Mouse (Mus musculus) hematopoietic stem cell, adult 5-6 weeks (primary cell): ENCODE measurements around the gene Bik. TPM values are rescaled to one million over a fixed set of nuclear protein-coding genes. Genes with fewer than 3 reads are reported as not detected.
"Not testable (repeated sequence)": the region's sequence is repeated elsewhere in the genome, so short reads cannot be mapped to it uniquely, and the experiment has no call there.

Experiments
- ATAC-seq, 2 experiments: fragments of 125-278 bp in 1 of 2; replicated peaks in 1 of 2; 2 replicates each; pipeline ENCODE4 v1.8.0; 2016 to 2017; ENCODE audit warnings: inconsistent platforms in 2 of 2, mild to moderate bottlenecking in 2 of 2, moderate number of reproducible peaks in 2 of 2, low read depth in 1 of 2, moderate TSS enrichment in 1 of 2; ENCODE audit not compliant: low FRiP score in 2 of 2, poor library complexity in 2 of 2, severe bottlenecking in 2 of 2, insufficient read depth in 1 of 2, low TSS enrichment in 1 of 2
- total RNA-seq: library from RNA; stranded (forward); fragments of 172-1452, 232-1000 nt; gene quantifications from 2 replicates; pipeline ENCODE4 v1.2.3, GENCODE M21; 2017

The Bik gene
- total RNA-seq, 1 experiment from 2014 or later: not detected

DNA sequence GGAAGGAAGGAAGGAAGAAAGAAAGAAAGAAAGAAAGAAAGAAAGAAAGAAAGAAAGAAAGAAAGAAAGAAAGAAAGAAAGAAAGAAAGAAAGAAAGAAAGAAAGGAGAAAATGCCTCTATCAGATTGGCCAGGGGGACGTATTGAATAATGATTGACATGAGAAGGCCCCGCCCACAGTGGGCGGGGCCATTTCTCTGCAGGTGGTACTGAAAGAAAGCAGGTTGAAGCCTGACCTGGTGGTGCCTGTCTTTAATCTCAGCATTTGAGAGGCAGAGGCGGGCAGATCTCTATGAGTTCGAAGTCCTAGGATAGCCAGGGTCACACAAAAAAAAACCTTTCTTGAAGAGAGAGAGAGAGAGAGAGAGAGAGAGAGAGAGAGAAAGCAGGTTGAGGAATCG lies 25.2 kb upstream of the Bik start:
- not testable (repeated sequence) for ATAC-seq

DNA sequence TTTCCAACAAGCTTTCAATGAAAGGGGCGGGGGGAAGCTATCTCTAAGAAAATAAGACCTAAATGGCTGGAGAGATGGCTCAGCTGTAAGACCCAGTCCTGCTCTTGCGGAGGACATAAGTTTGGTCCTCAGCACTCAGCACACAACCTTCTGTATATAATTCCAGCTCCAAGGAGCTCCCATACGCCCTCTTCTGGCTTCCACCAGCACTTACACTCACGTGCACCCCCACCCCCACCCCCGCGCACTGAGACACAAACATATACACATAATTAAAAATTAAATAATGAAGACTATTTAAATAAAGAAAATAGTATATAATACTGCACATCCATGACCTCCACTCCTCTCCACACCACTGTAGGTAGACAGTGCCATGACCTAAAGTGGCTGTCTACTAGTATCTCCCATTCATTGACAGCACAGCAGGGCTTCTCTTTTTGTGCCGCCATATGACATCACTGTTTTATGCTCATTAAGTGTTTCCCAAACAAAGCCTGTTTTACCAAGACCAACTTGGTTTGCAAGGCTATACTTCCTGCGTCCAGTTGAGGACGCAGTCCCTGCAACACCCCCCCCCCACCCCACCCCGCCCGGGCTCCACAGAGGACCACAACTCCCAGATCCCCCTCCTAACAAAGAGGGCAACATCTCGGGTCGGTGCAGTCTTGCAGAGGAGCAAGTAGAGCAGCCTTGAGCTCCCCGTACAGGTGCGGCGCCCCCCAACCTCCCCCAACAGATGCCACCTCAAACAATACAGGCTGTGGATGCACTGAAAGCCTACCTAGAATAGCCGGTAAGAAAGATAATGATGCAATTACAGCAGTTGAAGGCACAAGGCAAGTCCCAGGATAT lies 16.5 kb upstream of the Bik start:
- ATAC-seq: peak in 1 of 2 experiments; percentile 23; a peak in 1 of 4 replicates

DNA sequence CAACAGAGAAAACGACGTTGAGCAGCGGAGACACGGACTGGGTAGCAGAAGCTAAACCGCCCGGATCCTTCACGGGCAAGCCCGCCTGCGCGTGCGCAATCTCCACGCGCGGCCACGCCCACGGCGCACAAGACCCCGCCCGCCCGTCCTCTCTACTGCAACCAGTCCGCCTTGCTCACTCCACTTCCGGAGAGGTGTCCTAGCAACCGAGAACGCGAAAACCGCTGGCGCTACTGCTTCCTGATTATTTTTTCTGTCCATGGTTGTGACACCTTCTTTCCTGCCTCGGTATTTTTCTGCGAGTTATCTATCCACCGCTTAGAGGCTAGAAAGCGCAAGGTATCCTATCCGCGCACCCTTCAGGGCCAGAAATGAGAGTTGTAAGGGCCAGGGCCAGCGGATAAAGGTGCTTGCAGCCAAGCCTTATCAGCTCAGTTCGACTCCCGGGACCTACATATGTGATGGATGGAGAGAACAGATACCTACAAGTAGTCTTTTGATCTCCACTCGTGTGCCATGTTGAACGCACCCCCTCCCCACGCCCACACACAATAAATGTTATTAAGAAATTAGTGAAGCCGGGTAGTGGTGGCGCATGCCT lies 15.8 kb upstream of the Bik start, which contains the start of gene Ttll1:
Gene Ttll1, minus strand, starts transcription at position 89 of the 601 bp plus-strand sequence.
- ATAC-seq: peak; percentile 95 to 97

DNA sequence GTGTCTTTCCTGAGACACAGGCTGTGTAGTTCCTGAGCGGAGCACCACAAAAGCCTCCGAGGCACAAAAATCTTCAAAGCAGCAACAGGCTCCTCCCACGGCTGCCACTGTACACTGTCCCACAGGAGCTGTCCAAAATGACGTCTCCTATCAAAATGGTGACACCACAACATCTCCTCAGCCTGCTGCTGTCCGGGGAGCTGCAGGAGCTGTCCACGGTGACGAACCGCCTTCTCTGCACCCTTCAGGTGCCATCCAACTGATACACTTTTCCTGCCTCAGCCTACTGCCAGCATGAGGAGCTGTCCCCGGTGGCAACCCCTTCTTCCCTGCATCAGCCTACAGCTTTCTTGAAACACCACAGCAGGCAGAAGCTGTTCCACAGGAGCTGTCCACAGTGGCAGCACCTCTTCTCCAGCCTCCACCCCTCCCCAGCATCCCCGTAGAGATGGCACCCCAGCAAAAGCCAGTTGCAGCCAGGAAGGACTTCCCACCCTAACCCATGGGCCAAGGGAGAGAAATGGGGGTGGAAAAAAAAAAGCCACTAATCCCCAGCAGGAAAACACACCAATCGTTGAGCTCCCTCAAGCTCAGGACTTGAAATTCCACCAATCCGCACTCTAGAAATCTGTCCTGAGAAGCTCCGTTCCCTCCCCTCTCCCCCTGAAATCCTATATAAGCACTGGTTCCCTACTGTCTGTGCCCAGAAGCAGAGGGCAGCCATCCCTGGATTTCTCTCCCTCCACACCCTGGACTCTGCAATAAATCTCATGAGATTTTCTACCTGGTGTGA lies 14.0 kb upstream of the Bik start:
- no peak for ATAC-seq

DNA sequence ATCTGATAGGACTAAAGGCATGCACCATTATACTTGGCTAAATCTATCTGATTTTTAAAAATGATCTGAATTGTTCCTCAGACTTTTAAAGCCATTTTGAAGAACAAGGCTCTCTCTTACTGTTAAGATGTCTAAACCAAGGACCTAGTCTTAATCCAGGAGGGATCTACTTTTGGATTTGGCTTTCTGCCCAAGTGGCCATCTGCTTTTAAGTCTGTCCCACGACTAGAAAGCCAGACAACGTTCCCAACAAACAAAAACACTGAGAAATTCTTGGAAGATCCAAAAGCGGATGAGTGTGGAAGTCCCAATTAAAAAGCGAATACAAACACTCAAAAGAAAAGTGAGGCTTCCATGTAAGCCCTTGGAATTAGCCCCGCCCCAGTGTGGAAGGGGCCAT lies 11.6 kb upstream of the Bik start:
- ATAC-seq: no peak

DNA sequence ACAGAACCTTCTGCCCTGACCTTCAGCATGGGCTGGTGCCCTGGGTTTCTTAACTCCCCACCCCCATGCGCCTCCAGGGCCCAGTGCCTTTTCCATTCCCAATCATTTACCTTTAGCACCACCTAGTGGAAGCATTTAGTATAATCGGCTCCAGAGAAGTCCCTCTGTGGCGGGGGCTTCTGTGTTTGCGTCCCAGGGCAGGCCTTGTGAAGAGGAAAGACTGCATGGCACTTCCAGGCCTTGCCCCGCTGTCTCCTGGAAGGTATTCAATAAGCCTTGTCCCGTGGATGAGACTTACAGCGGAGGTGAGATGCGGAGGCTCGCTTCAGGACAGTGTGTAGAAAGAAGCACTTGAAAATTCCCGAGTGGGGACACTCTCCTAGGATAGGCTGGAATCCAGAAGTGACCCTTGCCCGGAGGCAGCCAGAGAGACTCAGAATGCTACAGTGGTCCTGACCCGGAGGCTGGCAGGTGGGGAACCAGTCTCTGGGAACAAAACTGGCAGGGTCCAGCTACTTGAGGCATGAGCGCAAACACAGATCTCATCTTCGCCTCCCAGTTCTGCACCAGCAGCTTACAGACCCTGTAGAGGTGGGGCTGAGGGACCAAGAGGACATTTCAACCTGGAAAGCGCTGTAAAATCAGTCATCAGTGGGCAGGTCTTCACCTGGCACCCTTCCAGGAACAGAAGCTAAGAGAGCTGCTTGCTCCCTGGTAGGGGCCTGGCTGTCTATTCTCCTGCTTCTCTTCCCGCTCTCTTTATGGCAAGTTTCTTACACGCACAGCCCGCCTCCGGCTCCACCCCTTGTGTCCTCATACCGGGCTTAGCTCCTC lies 8.2 kb upstream of the Bik start:
- ATAC-seq: peak; percentile 78 to 83

DNA sequence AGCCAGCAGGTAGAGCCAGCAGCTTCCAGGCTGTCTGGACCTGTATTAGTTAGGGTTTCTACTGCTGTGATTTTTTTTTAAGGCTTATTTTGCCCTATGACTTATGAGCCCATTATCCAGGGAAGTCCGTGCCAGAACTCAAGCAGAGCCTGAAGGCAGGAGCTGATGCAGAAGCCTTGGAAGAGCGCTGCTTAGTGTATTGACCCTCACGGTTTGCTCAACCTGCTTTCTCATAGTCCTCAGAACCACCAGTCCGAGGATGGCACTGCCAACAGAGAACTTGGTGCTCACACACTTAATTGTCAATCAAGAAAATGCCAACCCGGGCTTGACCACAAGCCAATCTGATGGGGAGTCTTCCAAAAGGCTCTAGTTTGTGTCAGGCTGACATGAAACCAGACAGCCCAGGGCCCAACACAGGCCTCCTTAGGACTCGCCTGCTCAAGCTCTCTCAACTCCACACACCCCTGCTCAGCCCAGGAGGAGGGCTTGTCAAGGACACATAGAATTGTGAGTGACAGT lies 5.7 kb upstream of the Bik start:
- ATAC-seq: no peak

DNA sequence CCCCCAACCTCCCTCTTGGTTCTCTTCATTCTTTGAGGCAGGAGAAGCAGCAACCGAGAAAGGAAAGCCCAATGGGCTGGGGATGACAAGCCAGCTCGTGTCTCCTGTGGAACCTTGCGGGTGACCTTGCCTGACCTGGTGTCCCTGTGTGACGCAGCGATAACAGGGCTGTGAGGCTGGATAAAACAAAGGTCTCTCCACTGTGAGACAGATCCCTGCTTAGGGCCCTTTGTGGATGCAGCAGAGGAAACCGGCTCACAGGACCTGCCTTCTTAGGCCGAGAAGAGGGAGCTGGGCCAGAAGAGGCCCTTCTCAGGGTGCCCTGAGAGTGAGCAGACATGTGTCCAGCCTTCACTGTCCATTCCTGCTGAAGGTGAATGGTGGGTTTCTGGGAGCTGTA lies 3.5 kb upstream of the Bik start:
- no peak for ATAC-seq

DNA sequence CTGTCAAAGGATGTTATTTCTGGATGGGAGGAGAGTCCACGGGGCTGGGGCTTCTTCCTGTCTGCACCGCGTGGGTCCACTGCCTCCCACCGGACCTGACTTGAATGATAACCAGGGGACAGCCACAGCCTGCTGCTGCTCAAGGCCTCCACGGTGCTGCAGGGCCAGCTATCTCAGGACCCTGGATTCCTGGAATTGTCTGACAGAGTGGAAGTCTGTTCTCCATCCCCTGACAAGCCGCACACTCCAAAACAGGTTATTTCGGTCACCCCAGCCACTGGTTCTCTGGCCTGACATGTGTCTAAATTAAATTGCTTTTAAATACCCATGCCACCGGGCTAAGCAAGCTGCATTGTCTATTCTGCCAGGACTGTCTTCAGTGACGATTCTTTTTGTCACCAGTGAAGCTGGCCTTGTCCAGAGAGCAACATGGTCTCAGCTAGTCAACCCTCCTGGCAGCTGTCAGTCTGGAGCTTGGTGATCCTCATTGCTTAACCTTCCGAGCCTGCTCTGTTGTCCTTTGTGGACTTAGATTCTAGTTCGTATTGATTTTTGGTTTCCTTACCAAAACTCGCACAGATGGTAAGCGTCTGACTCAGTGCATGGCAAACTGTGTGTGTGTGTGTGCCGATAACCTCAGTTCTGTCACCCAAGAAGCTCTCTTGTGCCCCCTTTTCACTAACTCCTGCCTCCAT lies 2.9 kb upstream of the Bik start:
- ATAC-seq: no peak

DNA sequence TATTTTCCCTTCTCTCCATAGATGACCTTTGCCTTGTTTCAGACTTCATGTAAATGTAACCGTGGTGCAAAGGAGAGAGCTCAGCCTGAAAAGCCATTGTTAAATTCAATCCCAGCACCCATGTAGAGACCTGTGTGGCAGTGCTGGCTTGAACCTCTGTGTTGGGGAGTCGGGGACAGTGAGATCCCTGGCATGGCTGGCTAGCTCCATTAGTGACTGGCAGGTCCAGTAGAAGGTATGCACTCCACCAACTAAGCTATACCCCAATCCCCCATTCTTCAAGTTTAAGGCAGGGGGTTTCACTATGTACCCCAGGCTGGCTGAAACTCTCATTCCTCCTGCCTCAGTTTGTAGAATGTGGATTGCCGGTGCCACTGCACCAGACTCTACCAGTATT lies 2.3 kb upstream of the Bik start:
- no peak for ATAC-seq

DNA sequence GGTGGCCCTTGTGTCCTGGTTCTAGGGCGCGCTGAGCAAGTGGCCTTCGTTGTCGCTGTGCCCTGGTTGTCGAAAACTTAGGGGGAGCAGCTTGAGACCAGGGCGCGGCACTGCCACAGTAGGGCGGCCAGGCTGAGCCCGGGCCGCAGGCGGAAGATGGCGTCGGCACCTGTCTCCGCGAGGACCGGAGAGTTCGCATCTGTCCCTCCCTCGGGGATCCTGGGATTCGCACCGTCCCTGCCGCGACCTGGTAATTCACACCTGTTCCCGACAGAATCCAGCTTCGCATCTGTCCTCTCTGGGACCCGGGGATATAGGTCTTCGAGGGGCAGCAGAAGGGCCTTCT lies 403 bp downstream of the Bik start:
- ATAC-seq: peak; percentile 12 to 18; a peak in 2 of 4 replicates

DNA sequence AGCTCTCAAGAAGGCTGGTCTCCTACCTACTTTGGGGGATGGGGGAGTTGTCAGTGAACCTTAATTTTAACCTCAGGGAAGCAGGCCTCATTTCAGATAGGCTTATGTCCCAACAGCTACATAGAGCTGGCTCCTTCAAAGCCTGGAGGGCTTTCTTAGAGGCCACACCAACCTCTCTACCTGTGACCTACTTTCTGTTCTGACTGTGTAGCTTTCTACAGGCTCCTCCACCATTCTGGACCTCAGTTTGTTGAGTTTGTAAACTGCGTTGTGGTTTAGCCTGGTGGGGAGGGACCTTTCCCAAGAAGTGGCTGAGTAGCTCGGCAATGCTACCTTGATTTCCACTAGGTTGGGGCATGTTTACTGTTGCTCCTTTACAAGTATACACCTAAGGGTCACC lies 1.1 kb downstream of the Bik start:
- no peak for ATAC-seq

DNA sequence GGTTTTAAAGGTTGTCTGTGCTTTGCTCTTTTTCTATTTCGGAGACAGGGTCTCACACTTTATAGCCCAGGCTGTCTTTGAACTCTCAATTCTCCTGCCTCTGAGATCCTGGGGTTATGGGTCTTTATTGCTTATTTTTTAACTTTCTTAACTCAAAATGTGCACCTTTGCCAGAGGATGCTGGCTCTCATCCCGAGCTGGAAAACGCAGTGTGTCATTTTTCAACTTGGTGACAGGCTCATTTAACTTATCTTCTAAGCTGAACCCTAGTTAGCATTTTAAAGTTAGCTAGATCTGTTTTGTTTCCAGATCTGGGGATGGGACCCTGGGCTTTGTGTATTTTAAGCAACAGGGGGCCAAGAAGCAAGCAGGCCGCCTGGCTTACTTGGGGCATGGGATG lies 2.2 kb downstream of the Bik start:
- no peak for ATAC-seq

DNA sequence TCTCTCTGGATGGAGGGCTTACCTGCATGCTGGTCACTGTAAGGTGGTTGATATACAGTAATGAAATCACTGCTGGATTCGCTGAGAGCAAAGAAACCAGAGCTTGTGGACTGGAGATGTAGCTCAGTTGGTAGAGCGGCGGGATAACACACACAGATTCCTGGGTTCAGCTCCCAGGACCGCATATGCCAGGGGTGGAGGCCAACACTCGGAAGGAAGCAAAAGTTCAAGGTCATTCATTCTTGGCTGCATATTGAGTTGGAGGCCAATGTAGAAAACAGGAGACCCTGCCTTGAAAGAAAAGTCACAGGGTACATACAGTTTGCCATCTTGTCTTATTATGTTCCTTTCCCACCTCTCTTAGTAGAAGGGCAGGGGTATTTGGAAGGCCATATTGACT lies 3.1 kb downstream of the Bik start:
- ATAC-seq: no peak

DNA sequence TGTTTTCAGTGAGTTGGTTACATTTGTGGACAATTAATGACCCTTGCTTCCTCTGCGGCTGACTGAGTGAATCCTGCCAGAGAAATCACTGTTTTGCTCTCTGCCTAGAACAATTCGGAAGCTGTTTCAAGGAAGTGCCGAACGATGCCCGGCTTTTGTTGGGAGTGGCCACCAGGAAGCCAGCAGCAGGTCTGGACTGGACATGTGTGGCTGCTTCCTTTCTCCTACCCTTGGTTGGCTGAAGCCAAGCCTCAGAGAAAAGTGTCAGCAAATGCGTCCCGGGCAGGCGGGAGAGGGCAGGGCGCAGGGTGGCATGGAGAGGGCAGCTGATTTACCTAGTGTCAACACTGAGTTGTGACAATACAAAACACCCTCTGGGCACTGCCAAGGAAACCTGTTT lies 3.6 kb downstream of the Bik start:
- ATAC-seq: no peak

DNA sequence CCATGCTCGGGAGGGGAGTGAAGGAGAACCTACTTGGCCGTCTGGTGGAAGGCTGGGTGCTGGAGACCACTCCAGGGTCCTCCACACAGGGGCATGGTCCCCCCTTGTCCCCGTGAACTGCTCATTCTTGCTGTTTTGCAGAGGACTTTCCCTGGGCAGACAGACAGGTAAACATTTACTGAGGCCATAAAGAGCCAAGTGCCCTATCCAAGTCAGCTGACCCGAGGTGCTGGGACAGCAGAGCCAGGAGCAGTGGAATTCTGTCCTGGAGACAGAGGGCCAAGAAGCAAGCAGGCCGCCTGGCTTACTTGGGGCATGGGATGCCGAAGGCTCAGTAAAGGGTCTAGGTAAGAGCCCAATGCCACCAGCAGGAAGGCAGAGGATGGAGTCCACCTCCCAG lies 4.0 kb downstream of the Bik start:
- no peak for ATAC-seq
